Mouse (Mus musculus): ENCODE measurements around the gene Srd5a3. TPM values are rescaled to one million over a fixed set of nuclear protein-coding genes. Genes with fewer than 3 reads are reported as not detected.

Gene Srd5a3
- total RNA-seq, 2 experiments from 2014 or later, result 16.8 to 18.8 TPM

DNA sequence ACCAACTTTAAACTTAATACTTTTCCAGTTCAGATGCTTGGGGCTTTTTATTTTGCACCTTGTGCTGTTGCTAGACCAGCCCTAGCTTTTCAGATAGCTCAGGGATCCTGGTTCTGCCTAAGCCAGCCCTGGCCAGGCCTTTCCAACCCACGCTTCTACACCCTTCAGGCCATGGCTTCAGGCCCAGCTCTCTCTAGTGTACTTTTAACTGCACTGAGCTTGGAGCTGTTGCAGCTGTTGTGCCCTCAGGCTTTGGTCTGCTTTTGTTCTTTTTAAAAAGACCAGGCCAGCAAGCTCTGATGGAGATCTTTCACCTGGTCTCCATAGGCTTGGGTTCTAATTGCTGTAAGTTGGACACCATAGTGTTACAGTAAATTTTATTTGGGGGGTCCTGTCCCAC, 4.4 kb upstream of the Srd5a3 start:
- no peak overlapping the region for H3K4me3 ChIP-seq
- TF ChIP-seq CTCF (conservative IDR thresholded peaks at IDR 0.05), result no peak
- no peak for DNase-seq (ENCODE audit: low spot score in 2 of 2)
- H3K27ac ChIP-seq, result no peak overlapping the region

DNA sequence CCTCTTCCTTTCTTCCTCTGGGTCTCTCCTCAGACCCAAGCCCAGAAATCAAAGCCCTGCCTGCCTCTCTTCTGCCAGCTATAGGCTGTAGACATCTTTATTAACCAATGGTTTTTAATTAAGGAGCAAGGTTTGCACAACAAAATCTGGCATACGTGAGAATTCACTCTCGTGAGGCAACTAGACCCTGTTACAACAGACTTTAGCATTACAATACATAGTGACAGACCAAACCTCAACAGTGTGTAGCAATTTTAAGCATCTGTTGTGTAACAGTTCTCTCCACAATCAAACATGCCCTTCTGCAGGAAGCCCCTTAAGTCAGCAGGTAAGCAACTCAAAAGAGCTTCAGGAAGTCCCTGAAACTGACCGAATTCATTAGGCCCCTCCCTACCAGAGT, 3.8 kb upstream of the Srd5a3 start:
- no peak for TF ChIP-seq CTCF (conservative IDR thresholded peaks at IDR 0.05)
- no peak overlapping the region for H3K4me3 ChIP-seq
- DNase-seq (ENCODE audit: low spot score in 2 of 2), result no peak
- H3K27ac ChIP-seq, result no peak overlapping the region

DNA sequence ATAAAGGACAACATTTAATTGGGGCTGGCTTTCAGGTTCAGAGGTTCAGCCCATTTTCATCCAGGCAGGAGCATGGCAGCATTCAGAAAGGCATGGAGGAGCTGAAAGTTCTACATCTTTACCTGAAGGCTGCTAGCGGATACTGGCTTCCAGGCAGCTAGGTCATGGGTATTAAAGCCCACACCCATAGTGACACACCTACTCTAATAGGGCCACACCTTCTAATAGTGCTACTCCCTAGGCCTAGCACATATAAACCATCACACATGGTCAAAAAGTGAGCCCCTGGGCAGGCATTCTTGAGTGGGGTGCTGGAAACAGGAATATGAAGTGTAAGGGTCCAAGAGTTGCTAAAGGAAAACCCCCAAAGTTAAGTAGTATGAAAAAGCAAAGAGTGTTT, 2.5 kb upstream of the Srd5a3 start:
- no peak for TF ChIP-seq CTCF (conservative IDR thresholded peaks at IDR 0.05)
- DNase-seq (ENCODE audit: low spot score in 2 of 2), result no peak
- H3K4me3 ChIP-seq, result no peak overlapping the region
- H3K27ac ChIP-seq, result no peak overlapping the region

GRCm38 (mm10) chr5:76138071-76138470, 2.0 kb upstream of the Srd5a3 start:
- Histone ChIP-seq H3K27ac (no peak overlapping the region), H3K4me3 (no peak overlapping the region)
- TF ChIP-seq CTCF (conservative IDR thresholded peaks at IDR 0.05), result no peak
- DNase-seq (ENCODE audit: low spot score in 2 of 2), result no peak

DNA sequence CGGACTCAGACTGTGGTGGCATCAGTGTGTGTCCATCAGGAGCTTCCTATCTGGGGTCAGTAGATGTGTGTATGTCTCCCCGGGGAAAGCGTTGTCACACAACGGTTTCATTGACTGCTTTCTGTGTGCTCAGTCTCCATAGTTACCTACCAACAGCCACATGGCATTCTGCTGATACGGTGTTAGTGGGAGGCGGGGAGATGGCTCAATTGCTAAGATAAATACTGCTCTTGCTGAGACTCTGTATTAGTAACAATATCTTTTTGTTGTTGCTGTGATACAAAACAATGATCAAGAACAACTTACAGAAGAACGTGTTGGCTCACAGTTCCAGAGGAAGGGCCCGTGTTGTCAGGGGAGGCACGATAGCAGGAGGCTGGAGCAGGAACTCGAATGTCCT, 1.6 kb upstream of the Srd5a3 start:
- TF ChIP-seq CTCF (conservative IDR thresholded peaks at IDR 0.05), result no peak
- H3K27ac ChIP-seq, result peak overlapping the region; percentile 46
- no peak overlapping the region for H3K4me3 ChIP-seq
- peak in 1 of 2 experiments; percentile 29 for DNase-seq (ENCODE audit: low spot score in 2 of 2)

DNA sequence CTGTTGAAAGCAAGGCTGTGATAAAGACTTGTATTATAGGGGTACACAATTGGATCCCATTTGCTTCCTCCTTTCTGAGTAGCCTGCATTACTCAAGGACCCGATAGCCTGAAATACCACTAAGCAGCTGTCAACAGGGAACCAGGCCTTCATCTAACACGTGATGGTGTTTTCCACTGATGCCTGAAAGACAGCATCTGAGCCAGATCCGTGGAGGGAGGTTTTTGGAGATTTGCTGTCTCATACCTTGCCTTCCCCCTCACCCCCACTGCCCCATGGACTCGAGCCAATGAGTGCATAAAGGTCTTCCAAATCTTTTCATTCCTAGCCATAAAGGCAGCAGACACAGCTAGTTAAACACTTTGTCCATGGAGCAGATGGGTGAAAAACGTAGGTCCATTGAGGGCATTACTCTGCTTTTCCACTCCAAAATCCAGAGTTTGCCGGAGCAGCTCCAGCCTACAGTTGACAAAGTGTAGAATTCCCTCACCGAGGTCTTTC, 850 bp upstream of the Srd5a3 start:
- TF ChIP-seq CTCF (conservative IDR thresholded peaks at IDR 0.05), result no peak
- H3K4me3 ChIP-seq, result no peak overlapping the region
- DNase-seq (ENCODE audit: low spot score in 2 of 2), result no peak

GRCm38 (mm10) chr5:76140730-76141066, 627 bp downstream of the Srd5a3 start:
- peak overlapping the region; percentile 64 for H3K4me3 ChIP-seq
- no peak for TF ChIP-seq CTCF (conservative IDR thresholded peaks at IDR 0.05)
- DNase-seq (ENCODE audit: low spot score in 2 of 2), result no peak
- H3K27ac ChIP-seq, result peak overlapping the region; percentile 98

More for the DNA sequence above, 850 bp upstream of the Srd5a3 start:
- H3K27ac ChIP-seq, result peak overlapping the region; percentile 98

DNA sequence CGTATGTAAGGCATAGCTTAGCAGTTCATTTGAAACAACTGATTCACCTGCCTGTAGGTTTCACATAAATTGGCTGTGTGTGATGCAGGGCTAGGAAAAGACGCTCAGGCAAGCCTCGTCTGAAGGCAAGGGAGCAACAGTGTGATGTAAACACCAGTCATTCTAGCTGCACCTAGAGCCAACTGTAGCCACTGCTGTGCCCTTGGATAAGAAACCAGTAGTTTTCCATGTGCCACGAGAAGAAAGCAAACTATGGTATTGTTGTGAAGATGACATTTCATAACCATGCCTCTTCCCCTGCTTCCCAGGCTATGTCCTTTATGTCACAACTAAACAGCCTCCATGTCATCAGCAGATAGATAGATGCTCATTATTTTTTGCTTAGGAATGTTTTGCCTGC, 3.3 kb downstream of the Srd5a3 start:
- H3K27ac ChIP-seq, result no peak overlapping the region
- no peak for TF ChIP-seq CTCF (conservative IDR thresholded peaks at IDR 0.05)
- no peak overlapping the region for H3K4me3 ChIP-seq
- no peak for DNase-seq (ENCODE audit: low spot score in 2 of 2)

DNA sequence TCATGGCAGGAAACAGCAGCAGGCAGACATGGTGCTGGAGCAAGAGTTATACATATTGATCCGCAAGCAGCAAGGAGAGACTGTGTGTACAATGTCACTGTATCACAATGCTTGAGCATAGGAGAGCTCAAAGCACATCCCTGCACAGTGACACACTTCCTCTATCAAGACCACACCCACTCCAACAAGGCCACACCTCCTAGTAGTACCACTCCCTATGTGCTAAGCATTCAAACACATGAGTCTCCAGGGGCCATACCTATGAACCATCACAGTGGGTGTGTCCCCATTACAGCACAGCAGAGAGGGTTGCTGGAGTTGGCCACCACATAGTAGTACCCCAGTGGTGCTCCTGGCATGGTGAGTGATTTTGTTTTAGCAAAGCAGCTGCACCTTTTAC, 6.3 kb downstream of the Srd5a3 start:
- no peak for TF ChIP-seq CTCF (conservative IDR thresholded peaks at IDR 0.05)
- DNase-seq (ENCODE audit: low spot score in 2 of 2), result no peak
- Histone ChIP-seq H3K4me3 (no peak overlapping the region), H3K27ac (no peak overlapping the region)

DNA sequence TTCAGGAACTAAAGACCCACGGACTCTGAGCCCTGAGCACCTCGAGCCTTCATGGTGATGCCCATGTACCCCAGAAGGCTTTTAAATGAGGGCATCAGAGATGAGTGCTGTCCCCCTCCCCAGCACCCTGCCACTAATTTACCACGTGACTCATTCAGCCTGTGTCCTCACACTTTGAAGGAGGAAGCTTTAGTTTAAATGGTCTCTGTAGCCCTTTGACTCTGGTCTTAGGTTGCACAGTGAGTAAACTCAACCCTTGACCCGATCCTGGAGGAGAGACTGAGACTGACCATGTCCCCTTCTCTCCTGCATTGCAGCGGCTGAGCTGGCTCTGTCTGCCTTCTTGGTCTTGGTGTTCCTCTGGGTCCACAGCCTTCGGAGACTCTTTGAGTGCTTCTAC, 9.4 kb downstream of the Srd5a3 start:
- DNase-seq (ENCODE audit: low spot score in 2 of 2), result no peak
- no peak overlapping the region for H3K27ac ChIP-seq
- no peak overlapping the region for H3K4me3 ChIP-seq
- no peak for TF ChIP-seq CTCF (conservative IDR thresholded peaks at IDR 0.05)

DNA sequence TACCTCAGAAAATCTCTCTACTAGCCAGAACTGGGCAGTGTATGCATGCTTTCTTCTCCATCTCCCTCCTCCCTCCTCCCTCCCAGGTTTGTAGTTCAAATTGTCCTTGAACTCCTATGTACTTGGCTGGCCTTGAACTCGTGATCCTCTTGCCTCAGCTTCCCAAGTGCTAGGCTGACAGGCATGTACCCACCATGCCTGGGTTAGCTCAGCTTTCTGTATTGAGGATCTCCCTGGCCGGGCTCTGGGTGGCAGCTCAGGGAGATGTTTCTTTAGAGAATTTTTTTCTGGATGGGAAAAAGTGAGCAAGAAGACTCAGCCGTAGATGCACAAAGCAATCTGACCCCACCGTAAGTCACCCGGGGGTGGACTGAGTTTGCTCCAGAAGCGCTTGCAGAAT, 12.9 kb downstream of the Srd5a3 start:
- no peak for TF ChIP-seq CTCF (conservative IDR thresholded peaks at IDR 0.05)
- Histone ChIP-seq H3K4me3 (no peak overlapping the region), H3K27ac (no peak overlapping the region)
- DNase-seq (ENCODE audit: low spot score in 2 of 2), result no peak

- no peak for DNase-seq (ENCODE audit: low spot score in 2 of 2)
- no peak for TF ChIP-seq CTCF (conservative IDR thresholded peaks at IDR 0.05)
- Histone ChIP-seq H3K27ac (no peak overlapping the region), H3K4me3 (no peak overlapping the region)
Observed at GRCm38 (mm10) chr5:76153430-76153829, 13.4 kb downstream of the Srd5a3 start.

GRCm38 (mm10) chr5:76154434-76155165, 14.5 kb downstream of the Srd5a3 start:
- no peak for DNase-seq (ENCODE audit: low spot score in 2 of 2)
- no peak for TF ChIP-seq CTCF (conservative IDR thresholded peaks at IDR 0.05)
- Histone ChIP-seq H3K27ac (no peak overlapping the region), H3K4me3 (no peak overlapping the region)

DNA sequence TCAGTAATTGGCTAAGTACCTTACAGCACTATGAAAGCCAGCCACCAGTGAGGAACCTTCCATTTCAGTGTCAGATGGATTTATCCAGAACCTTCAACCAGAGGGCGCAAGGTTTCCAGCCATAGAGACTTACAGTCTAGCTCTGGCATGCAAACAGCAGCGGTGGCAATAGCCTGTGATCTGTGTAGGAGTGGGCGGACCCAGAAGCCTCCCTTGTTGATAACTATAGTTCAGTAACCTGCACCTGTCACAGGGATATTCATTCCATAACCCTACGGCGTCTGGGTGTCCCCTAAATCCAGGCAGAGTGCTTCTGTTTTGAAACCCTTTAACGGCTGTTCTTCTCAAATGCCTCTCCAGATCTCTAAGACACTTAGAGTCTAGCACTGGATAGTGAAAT, 19.5 kb downstream of the Srd5a3 start:
- Histone ChIP-seq H3K4me3 (no peak overlapping the region), H3K27ac (no peak overlapping the region)
- no peak for DNase-seq (ENCODE audit: low spot score in 2 of 2)
- TF ChIP-seq CTCF (conservative IDR thresholded peaks at IDR 0.05), result no peak

Measured in layer of hippocampus, adult 2 months (tissue).